ENCODE assay signal across 8 mouse cellular contexts in the genomic region with DNA sequence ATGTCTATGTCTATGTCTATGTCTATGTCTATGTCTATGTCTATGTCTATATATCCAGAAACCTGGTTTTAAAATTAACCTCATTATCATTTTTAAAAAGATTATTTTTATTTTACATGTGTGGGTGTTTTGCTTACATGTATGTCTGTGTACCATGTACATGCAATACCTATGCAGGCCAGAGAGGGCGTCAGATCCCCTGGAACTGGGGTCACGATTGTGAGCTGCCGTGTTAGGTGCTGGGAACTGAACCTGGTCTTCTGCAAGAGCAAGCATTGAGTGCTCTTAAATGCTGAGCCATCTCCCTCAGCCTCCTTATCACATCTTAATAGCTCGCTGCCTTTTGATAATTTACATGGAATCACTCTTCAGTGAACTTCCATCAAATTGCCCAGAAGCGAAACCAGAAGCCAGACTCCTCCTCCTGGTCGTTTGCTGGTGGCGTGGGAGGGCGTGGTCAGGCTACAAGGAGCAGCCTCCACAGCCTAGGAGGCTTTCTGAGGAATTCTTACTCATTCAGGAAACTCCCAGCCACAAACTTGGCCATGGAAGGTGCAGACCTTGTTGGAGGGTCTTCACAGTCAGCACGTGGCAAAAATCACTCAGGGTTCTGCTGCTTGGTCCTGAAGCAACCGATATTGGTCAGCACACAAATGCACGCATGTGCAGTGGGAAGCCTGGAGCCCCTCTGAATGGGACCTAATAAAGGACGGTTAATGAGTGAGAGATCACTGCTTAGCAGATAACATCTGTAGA. TPM values are rescaled to one million over a fixed set of nuclear protein-coding genes. Genes with fewer than 3 reads are reported as not detected.
A peak's percentile ranks its signal among the peaks of the same experiment; 100 is the strongest.
DNase-seq lines count a peak whose midpoint lies in the region; ATAC-seq lines count a peak whose summit lies in the region.

No protein-coding gene starts in this region.

- H3K9me3 ChIP-seq in hindbrain, embryonic 13.5 days = no peaks in the 10 kb centered on the region
- H3K9me3 ChIP-seq in hindbrain, embryonic 14.5 days (ENCODE audit: control insufficient read depth, low read length) = 0 out of 2 replicates have a peak, but pooled peaks cover 6% of the 10 kb centered on the region
- no peaks in the 10 kb centered on the region for H3K9me3 ChIP-seq in heart, embryonic 15.5 days (replicated peaks)
- H3K9me3 ChIP-seq in limb, embryonic 10.5 days (replicated peaks) = no peaks in the 10 kb centered on the region
- peaks cover 7% of the 10 kb centered on the region; the same call in 1 of the 2 replicates for H3K9me3 ChIP-seq in forebrain, embryonic 10.5 days

- H3K4me2 ChIP-seq in hindbrain, embryonic 13.5 days = 0 out of 2 replicates have a peak overlapping the region, but pooled peaks have one; percentile 13
- H3K4me2 ChIP-seq in hindbrain, embryonic 14.5 days (replicated peaks) = no peak overlapping the region
- H3K4me2 ChIP-seq in heart, embryonic 15.5 days = peak overlapping the region; percentile 52

- no peak overlapping the region for H3K4me3 ChIP-seq in hindbrain, embryonic 13.5 days
- no peak overlapping the region for H3K4me3 ChIP-seq in hindbrain, embryonic 14.5 days (replicated peaks; ENCODE audit: low read length)
- H3K4me3 ChIP-seq in heart, embryonic 15.5 days = peak overlapping the region; percentile 31
- H3K4me3 ChIP-seq in limb, embryonic 10.5 days = 0 out of 2 replicates have a peak overlapping the region, but pooled peaks have one; percentile 1
- no peak overlapping the region for H3K4me3 ChIP-seq in forebrain, embryonic 10.5 days

- peaks cover 23% of the 10 kb centered on the region for H3K27me3 ChIP-seq in hindbrain, embryonic 13.5 days
- peaks cover 16% of the 10 kb centered on the region for H3K27me3 ChIP-seq in hindbrain, embryonic 14.5 days (ENCODE audit: control insufficient read depth, insufficient read depth, low read length)
- H3K27me3 ChIP-seq in heart, embryonic 15.5 days = peaks cover 4% of the 10 kb centered on the region; the same call in 1 of the 2 replicates
- peaks cover 27% of the 10 kb centered on the region for H3K27me3 ChIP-seq in limb, embryonic 10.5 days (ENCODE audit: low read depth, poor library complexity, severe bottlenecking)
- peaks cover 20% of the 10 kb centered on the region for H3K27me3 ChIP-seq in forebrain, embryonic 10.5 days (ENCODE audit: poor library complexity, severe bottlenecking)

- no peak for ATAC-seq in hindbrain, embryonic 13.5 days (ENCODE audit: low FRiP score)
- ATAC-seq in hindbrain, embryonic 14.5 days (ENCODE audit: low FRiP score) = no peak
- ATAC-seq in heart, embryonic 15.5 days (replicated peaks; ENCODE audit: insufficient number of reproducible peaks, insufficient read depth, low FRiP score, low read depth) = no peak

- 64% methylated on average over 12 of the region's 12 CpGs for WGBS in hindbrain, embryonic 13.5 days
- WGBS in hindbrain, embryonic 14.5 days = 61% methylated on average over 12 of the region's 12 CpGs
- 44% methylated on average over 12 of the region's 12 CpGs for WGBS in heart, embryonic 15.5 days
- 63% methylated on average over 12 of the region's 12 CpGs for WGBS in limb, embryonic 10.5 days
- WGBS in forebrain, embryonic 10.5 days = 69% methylated on average over 12 of the region's 12 CpGs

- H3K27ac ChIP-seq in hindbrain, embryonic 13.5 days = no peak overlapping the region
- H3K27ac ChIP-seq in hindbrain, embryonic 14.5 days = no peak overlapping the region
- no peak overlapping the region for H3K27ac ChIP-seq in heart, embryonic 15.5 days
- H3K27ac ChIP-seq in limb, embryonic 10.5 days = no peak overlapping the region
- no peak overlapping the region for H3K27ac ChIP-seq in forebrain, embryonic 10.5 days

- no peaks in the 10 kb centered on the region for H3K36me3 ChIP-seq in hindbrain, embryonic 13.5 days
- no peaks in the 10 kb centered on the region for H3K36me3 ChIP-seq in hindbrain, embryonic 14.5 days (replicated peaks; ENCODE audit: control insufficient read depth, insufficient read depth)
- H3K36me3 ChIP-seq in heart, embryonic 15.5 days = no peaks in the 10 kb centered on the region
- H3K36me3 ChIP-seq in limb, embryonic 10.5 days = no peaks in the 10 kb centered on the region
- H3K36me3 ChIP-seq in forebrain, embryonic 10.5 days (replicated peaks) = no peaks in the 10 kb centered on the region

- H3K4me1 ChIP-seq in hindbrain, embryonic 13.5 days (replicated peaks) = peaks cover 3% of the 10 kb centered on the region
- H3K4me1 ChIP-seq in hindbrain, embryonic 14.5 days (replicated peaks; ENCODE audit: control insufficient read depth, insufficient read depth, low read length) = peaks cover under 1% of the 10 kb centered on the region; the same call in 1 of the 2 replicates
- H3K4me1 ChIP-seq in heart, embryonic 15.5 days (replicated peaks) = peaks cover 19% of the 10 kb centered on the region
- peaks cover 16% of the 10 kb centered on the region for H3K4me1 ChIP-seq in limb, embryonic 10.5 days
- peaks cover 20% of the 10 kb centered on the region for H3K4me1 ChIP-seq in forebrain, embryonic 10.5 days

- DNase-seq in hindbrain, embryonic 14.5 days (ENCODE audit: low spot score) = no peak
- peak; percentile 26 for DNase-seq in adrenal gland, postnatal 14 days
- no peak for DNase-seq in limb, embryonic 10.5 days (ENCODE audit: low spot score)
- DNase-seq in naive thymus-derived CD4-positive, alpha-beta T cell, adult 2 months (ENCODE audit: low read depth) = peak; percentile 16
- no peak for DNase-seq in embryo, embryonic 9.5 days (ENCODE audit: extremely low spot score)
- no peak for DNase-seq in forebrain, embryonic 10.5 days (ENCODE audit: extremely low spot score, low spot score)

- no peak overlapping the region for H3K9ac ChIP-seq in hindbrain, embryonic 13.5 days
- no peak overlapping the region for H3K9ac ChIP-seq in hindbrain, embryonic 14.5 days
- H3K9ac ChIP-seq in heart, embryonic 15.5 days = no peak overlapping the region

RNA-seq across cellular contexts. Expression of a gene that starts 32.2 kb away (rescaled TPM):
- 11.1 and 12.0 TPM in 2 replicates for polyA plus RNA-seq in hindbrain, embryonic 13.5 days (2015; fragmentation: Nextera tagmentation; extraction: Ambion mirVana)
- 13.2 and 13.8 TPM in 2 replicates for polyA plus RNA-seq in hindbrain, embryonic 14.5 days (2014; fragmentation: Nextera tagmentation; extraction: Ambion mirVana)
- 56.2 and 60.0 TPM in 2 replicates for total RNA-seq in adrenal gland, postnatal 14 days (2021)
- polyA plus RNA-seq in heart, embryonic 15.5 days (2015; fragmentation: Nextera tagmentation; extraction: Ambion mirVana) = 22.3 and 24.0 TPM in 2 replicates
- polyA plus RNA-seq in limb, embryonic 10.5 days (2016; fragmentation: Nextera tagmentation; extraction: Ambion mirVana) = 11.8 and 12.1 TPM in 2 replicates
- 8.7 and 10.3 TPM in 2 replicates for polyA plus RNA-seq in forebrain, embryonic 10.5 days (2016; fragmentation: Nextera tagmentation; extraction: Ambion mirVana)

Comparison
In these comparisons a context has a peak if more than half of its experiments do, and no peak if none do; other contexts are left out.
1. H3K4me3 ChIP-seq: peak in heart, embryonic 15.5 days (single experiment) and limb, embryonic 10.5 days (single experiment); none in hindbrain, embryonic 13.5 days (single experiment), hindbrain, embryonic 14.5 days (single experiment) and forebrain, embryonic 10.5 days (single experiment).
2. DNase-seq: peak in adrenal gland, postnatal 14 days (single experiment) and naive thymus-derived CD4-positive, alpha-beta T cell, adult 2 months (single experiment); none in hindbrain, embryonic 14.5 days (single experiment), limb, embryonic 10.5 days (single experiment), embryo, embryonic 9.5 days (single experiment) and forebrain, embryonic 10.5 days (single experiment).